Mouse (Mus musculus) lung, adult 2 months (tissue): ENCODE results near the gene Cst12.

Experiments
- CTCF ChIP-seq: fragments of 200-500 bp; IDR thresholded peaks from 2 replicates; pipeline ENCODE4 v1.5.1; 2011; ENCODE audit warnings: mild to moderate bottlenecking, low read length, control low read depth; ENCODE audit not compliant: insufficient read depth
- POLR2A ChIP-seq: fragments of 200-500 bp; IDR thresholded peaks from 2 replicates; pipeline ENCODE4 v1.6.1; 2011; ENCODE audit warnings: low read depth, mild to moderate bottlenecking, control low read depth, low read length, borderline replicate concordance; ENCODE audit errors: extremely low read depth

DNA sequence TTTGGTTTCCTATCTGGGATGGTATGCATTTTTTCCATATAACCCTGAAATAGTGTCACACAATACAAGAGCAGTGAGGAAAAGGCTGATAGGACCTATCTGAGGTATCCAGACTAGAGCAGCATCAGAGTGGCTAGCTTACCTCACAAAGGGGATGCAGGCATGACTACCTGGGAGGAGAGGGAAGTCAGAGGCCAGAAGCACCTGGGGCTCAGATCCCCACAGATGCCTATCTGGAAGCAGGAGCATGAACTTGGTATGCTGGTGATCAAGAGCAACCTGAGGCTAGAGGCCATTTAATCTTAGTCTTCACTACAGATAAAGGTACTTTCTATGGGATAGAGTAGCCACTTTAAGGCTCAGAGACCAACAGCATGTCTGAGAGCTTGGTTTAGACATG is 30.7 kb downstream of the Cst12 start, which contains the start of gene Cst13:
- no peak for TF ChIP-seq CTCF
- no peak for TF ChIP-seq POLR2A
